Mouse (Mus musculus) small intestine, adult 2 months (tissue): ENCODE results near the gene Matk. TPM values are rescaled to one million over a fixed set of nuclear protein-coding genes. Genes with fewer than 3 reads are reported as not detected.

Experiments used
- H3K27ac ChIP-seq: fragments of 200-500 bp; 2 replicates; pipeline ENCODE4 v1.5.1; 2012; ENCODE audit warnings: low read depth, low read length, control low read depth, inconsistent platforms; ENCODE audit not compliant: insufficient read depth
- H3K27me3 ChIP-seq: fragments of 200-500 bp; 2 replicates; pipeline ENCODE4 v1.6.1; 2012; ENCODE audit warnings: mild to moderate bottlenecking, moderate library complexity, low read length, inconsistent platforms; ENCODE audit not compliant: control insufficient read depth, insufficient read depth
- H3K36me3 ChIP-seq: fragments of 200-500 bp; 2 replicates; pipeline ENCODE4 v1.6.1; 2012; ENCODE audit warnings: mild to moderate bottlenecking, low read length, control low read depth, inconsistent platforms; ENCODE audit not compliant: control insufficient read depth, insufficient read depth
- H3K4me1 ChIP-seq: fragments of 200-500 bp; 2 replicates; pipeline ENCODE4 v1.6.1; 2012; ENCODE audit warnings: low read length, inconsistent platforms, mixed read lengths; ENCODE audit not compliant: control insufficient read depth, insufficient read depth, insufficient read length
- H3K4me3 ChIP-seq: fragments of 200-500 bp; 2 replicates; pipeline ENCODE4 v1.5.1; 2012; ENCODE audit warnings: low read depth, mild to moderate bottlenecking, control low read depth, inconsistent platforms, low read length, moderate library complexity
- CTCF ChIP-seq: fragments of 200-500 bp; IDR thresholded peaks from 2 replicates; pipeline ENCODE4 v1.5.1; 2012; ENCODE audit warnings: low read depth, mild to moderate bottlenecking, control low read depth, inconsistent platforms, low read length, moderate library complexity, mixed read lengths; ENCODE audit not compliant: insufficient replicate concordance, insufficient read length; ENCODE audit errors: extremely low read depth
- POLR2A ChIP-seq: fragments of 200-500 bp; IDR thresholded peaks from 2 replicates; pipeline ENCODE4 v1.6.1; 2012; ENCODE audit warnings: low read depth, mild to moderate bottlenecking, control low read depth, inconsistent platforms, low read length, moderate library complexity
- WGBS: fragments of 180-500 bp; shearing (Covaris S2); methylation state at CpG from one replicate; pipeline ENCODE4 v1.1.7; 2018; 5-methylcytosine and 5-hydroxymethylcytosine counted together
- polyA plus RNA-seq: library from polyadenylated mRNA; depleted of rRNA; stranded (reverse); fragments of >200 nt; gene quantifications from 2 replicates; pipeline ENCODE4 v1.2.3, GENCODE M21; 2012; rRNA removed

Gene Matk
- polyA plus RNA-seq = 6.8 and 13.0 TPM in 2 replicates

- no peak within 1 kb of the TSS for H3K4me3 ChIP-seq
- 13% methylated on average over 44 of the region's 44 CpGs for WGBS
- TF ChIP-seq CTCF = no peak
- TF ChIP-seq POLR2A = no peak
- H3K36me3 ChIP-seq = no peaks in the 10 kb centered on the region; the same call in 1 of the 2 replicates
- H3K27ac ChIP-seq = no peak within 1 kb of the TSS
- peaks cover 22% of the 10 kb centered on the region for H3K27me3 ChIP-seq
- peaks cover 31% of the 10 kb centered on the region for H3K4me1 ChIP-seq
Measured at GRCm38 (mm10) chr10:81252424-81253419, at the start of gene Matk. TSS of gene Matk (plus strand) at chr10:81252935.

GRCm38 (mm10) chr10:81202978-81203720, 49.6 kb upstream of the Matk start:
- Histone ChIP-seq H3K4me3 (no peak overlapping the region), H3K27me3 (no peaks in the 10 kb centered on the region), H3K27ac (peak overlapping the region; percentile 69), H3K4me1 (peaks cover 11% of the 10 kb centered on the region; the same call in 1 of the 2 replicates), H3K36me3 (no peaks in the 10 kb centered on the region)
- TF ChIP-seq CTCF = no peak
- 41% methylated on average over 8 of the region's 8 CpGs for WGBS

- WGBS = 73% methylated on average over 4 of the region's 4 CpGs
Measured at GRCm38 (mm10) chr10:81204137-81204536, 48.6 kb upstream of the Matk start.

GRCm38 (mm10) chr10:81210154-81210553, 42.6 kb upstream of the Matk start:
- H3K4me1 ChIP-seq = no peaks in the 10 kb centered on the region
- no peaks in the 10 kb centered on the region for H3K27me3 ChIP-seq
- 94% methylated on average over 5 of the region's 5 CpGs for WGBS
- no peak overlapping the region for H3K4me3 ChIP-seq
- TF ChIP-seq CTCF (peak; percentile 29; the same call in 1 of the 2 replicates), POLR2A (no peak)
- H3K36me3 ChIP-seq = no peaks in the 10 kb centered on the region
- no peak overlapping the region for H3K27ac ChIP-seq

More at GRCm38 (mm10) chr10:81204137-81204536, 48.6 kb upstream of the Matk start:
- Histone ChIP-seq H3K27me3 (no peaks in the 10 kb centered on the region), H3K4me1 (peaks cover 11% of the 10 kb centered on the region; the same call in 1 of the 2 replicates), H3K4me3 (no peak overlapping the region), H3K36me3 (no peaks in the 10 kb centered on the region), H3K27ac (peak overlapping the region; percentile 69; the same call in 1 of the 2 replicates)
- TF ChIP-seq CTCF (no peak), POLR2A (no peak)

- WGBS = 91% methylated on average over 6 of the region's 6 CpGs
- TF ChIP-seq CTCF (no peak), POLR2A (no peak)
- H3K4me3 ChIP-seq = no peak overlapping the region
- no peak overlapping the region for H3K27ac ChIP-seq
- H3K27me3 ChIP-seq = no peaks in the 10 kb centered on the region
- H3K4me1 ChIP-seq = peaks cover 3% of the 10 kb centered on the region; the same call in 1 of the 2 replicates
- H3K36me3 ChIP-seq = no peaks in the 10 kb centered on the region
Measured at GRCm38 (mm10) chr10:81216260-81216659, 36.5 kb upstream of the Matk start.

- WGBS = 85% methylated on average over 6 of the region's 6 CpGs
- Histone ChIP-seq H3K27me3 (no peaks in the 10 kb centered on the region), H3K4me1 (peaks cover 8% of the 10 kb centered on the region), H3K4me3 (no peak overlapping the region), H3K27ac (no peak overlapping the region), H3K36me3 (no peaks in the 10 kb centered on the region)
- no peak for TF ChIP-seq POLR2A
- TF ChIP-seq CTCF = no peak
Measured at GRCm38 (mm10) chr10:81216810-81217209, 35.9 kb upstream of the Matk start.
